Mouse (Mus musculus) lung, postnatal 0 days (tissue): ENCODE measurements at regions not wholly inside any gene's neighbourhood (a gene's known extent, or its start where the extent isn't known, plus 50 kb on each side); places are given as distances from the start of the nearest gene placed in this dataset.

ENCODE experiments used
- CTCF ChIP-seq: IDR thresholded peaks from 2 replicates; pipeline ENCODE4 v1.5.1; 2016; ENCODE audit warnings: antibody characterized with exemption, mild to moderate bottlenecking
- EP300 ChIP-seq: IDR thresholded peaks from 2 replicates; pipeline ENCODE4 v1.6.1; 2016; ENCODE audit warnings: antibody characterized with exemption, mild to moderate bottlenecking, control low read depth

- TF ChIP-seq CTCF, result no peak
- TF ChIP-seq EP300, result no peak
Measured at GRCm38 (mm10) chr8:98243328-98243926, 1172.8 kb downstream of the Cdh8 start.
